Mouse (Mus musculus) ES-Bruce4 (cell line): Measurements from ENCODE around the gene Cmklr1.

Source experiments
- CTCF ChIP-seq: IDR thresholded peaks from one replicate; pipeline ENCODE4 v1.8.1; 2011; ENCODE audit warnings: low read depth, low read length
- POLR2A ChIP-seq: IDR thresholded peaks from one replicate; pipeline ENCODE4 v1.8.1; 2011; ENCODE audit warnings: low read length; ENCODE audit not compliant: insufficient read depth

GRCm38 (mm10) chr5:113694000-113694399, 43.8 kb upstream of the Cmklr1 start:
- TF ChIP-seq CTCF (no peak), POLR2A (no peak)
